Mouse (Mus musculus) liver, embryonic 11.5 days (tissue): ENCODE data around the gene Olfr1214. TPM values are rescaled to one million over a fixed set of nuclear protein-coding genes. Genes with fewer than 3 reads are reported as not detected.

Experiments
- polyA plus RNA-seq: library from polyadenylated mRNA; unstranded; fragments of >200 nt; fragmentation: Nextera tagmentation; extraction: Ambion mirVana; gene quantifications from 2 replicates; pipeline ENCODE4 v1.2.1, GENCODE M21; 2014

The Olfr1214 gene
- polyA plus RNA-seq, 1 experiment from 2014 or later, result not detected

Other genes with a start within 250 kb of the Olfr1214 start
- gene Olfr1198, start 241.3 kb downstream of the Olfr1214 start, polyA plus RNA-seq, result not detected in 2 replicates
- not detected in 2 replicates for gene Olfr1199, start 232.2 kb downstream of the Olfr1214 start, polyA plus RNA-seq
- not detected in 2 replicates for gene Olfr1200, start 222.2 kb downstream of the Olfr1214 start, polyA plus RNA-seq
- not detected in 2 replicates for gene Olfr1201, start 199.6 kb downstream of the Olfr1214 start, polyA plus RNA-seq
- gene Olfr1202, start 178.2 kb downstream of the Olfr1214 start, polyA plus RNA-seq, result not detected in 2 replicates
- not detected in 2 replicates for gene Olfr1205, start 162.9 kb downstream of the Olfr1214 start, polyA plus RNA-seq
- not detected in 2 replicates for gene Olfr1204, start 143.4 kb downstream of the Olfr1214 start, polyA plus RNA-seq
- gene Olfr1206, start 129.4 kb downstream of the Olfr1214 start, polyA plus RNA-seq, result not detected in 2 replicates
- not detected in 2 replicates for gene Olfr1208, start 90.3 kb downstream of the Olfr1214 start, polyA plus RNA-seq
- not detected in 2 replicates for gene Olfr1209, start 77.5 kb downstream of the Olfr1214 start, polyA plus RNA-seq
- not detected in 2 replicates for gene Olfr1211, start 54.5 kb downstream of the Olfr1214 start, polyA plus RNA-seq
- gene Olfr1212, start 38.7 kb downstream of the Olfr1214 start, polyA plus RNA-seq, result not detected in 2 replicates
- gene Gm13762, start 12.4 kb downstream of the Olfr1214 start, polyA plus RNA-seq, result not detected in 2 replicates
- gene Olfr1215, start 14.3 kb upstream of the Olfr1214 start, polyA plus RNA-seq, result not detected in 2 replicates
- not detected in 2 replicates for gene Olfr1216, start 25.7 kb upstream of the Olfr1214 start, polyA plus RNA-seq
- not detected in 2 replicates for gene Olfr1217, start 39.4 kb upstream of the Olfr1214 start, polyA plus RNA-seq
- not detected in 2 replicates for gene Olfr1218, start 68.5 kb upstream of the Olfr1214 start, polyA plus RNA-seq
- not detected in 2 replicates for gene Olfr1219, start 90.9 kb upstream of the Olfr1214 start, polyA plus RNA-seq
- gene Olfr1220, start 114.2 kb upstream of the Olfr1214 start, polyA plus RNA-seq, result not detected in 2 replicates
- not detected in 2 replicates for gene Olfr1221, start 124.6 kb upstream of the Olfr1214 start, polyA plus RNA-seq
- gene Olfr1222, start 140.4 kb upstream of the Olfr1214 start, polyA plus RNA-seq, result not detected in 2 replicates
- gene Olfr1223, start 158.9 kb upstream of the Olfr1214 start, polyA plus RNA-seq, result not detected in 2 replicates
- gene Olfr1224-ps1, start 171.4 kb upstream of the Olfr1214 start, polyA plus RNA-seq, result not detected in 2 replicates
- not detected in 2 replicates for gene Olfr1225, start 182.0 kb upstream of the Olfr1214 start, polyA plus RNA-seq
- not detected in 2 replicates for gene Olfr1226, start 207.4 kb upstream of the Olfr1214 start, polyA plus RNA-seq